Mouse (Mus musculus): ENCODE results near the gene Hist1h3f. TPM values are rescaled to one million over a fixed set of nuclear protein-coding genes. Genes with fewer than 3 reads are reported as not detected.

Gene Hist1h3f
- total RNA-seq, 1 experiment from 2014 or later, result 21.8 TPM

- no peak for ATAC-seq (replicated peaks; ENCODE audit: insufficient number of reproducible peaks, low FRiP score, low TSS enrichment, poor library complexity, severe bottlenecking)
Observed at GRCm38 (mm10) chr13:23516822-23517602, 26.8 kb upstream of the Hist1h3f start.

GRCm38 (mm10) chr13:23517603-23518294 is 26.1 kb upstream of the Hist1h3f start:
- ATAC-seq (replicated peaks; ENCODE audit: insufficient number of reproducible peaks, low FRiP score, low TSS enrichment, poor library complexity, severe bottlenecking), result peak; percentile 54

- no peak for ATAC-seq (replicated peaks; ENCODE audit: insufficient number of reproducible peaks, low FRiP score, low TSS enrichment, poor library complexity, severe bottlenecking)
Observed at GRCm38 (mm10) chr13:23518295-23518603, 25.6 kb upstream of the Hist1h3f start.

- peak; percentile 34 for ATAC-seq (replicated peaks; ENCODE audit: insufficient number of reproducible peaks, low FRiP score, low TSS enrichment, poor library complexity, severe bottlenecking)
Observed at GRCm38 (mm10) chr13:23518885-23519284, 25.0 kb upstream of the Hist1h3f start.

- ATAC-seq (replicated peaks; ENCODE audit: insufficient number of reproducible peaks, low FRiP score, low TSS enrichment, poor library complexity, severe bottlenecking), result no peak
Observed at GRCm38 (mm10) chr13:23519416-23519815, 24.4 kb upstream of the Hist1h3f start.

GRCm38 (mm10) chr13:23521703-23522102 is 22.1 kb upstream of the Hist1h3f start:
- no peak for ATAC-seq (replicated peaks; ENCODE audit: insufficient number of reproducible peaks, low FRiP score, low TSS enrichment, poor library complexity, severe bottlenecking)

GRCm38 (mm10) chr13:23523976-23524375 is 19.9 kb upstream of the Hist1h3f start:
- no peak for ATAC-seq (replicated peaks; ENCODE audit: insufficient number of reproducible peaks, low FRiP score, low TSS enrichment, poor library complexity, severe bottlenecking)

- peak; percentile 51 for ATAC-seq (replicated peaks; ENCODE audit: insufficient number of reproducible peaks, low FRiP score, low TSS enrichment, poor library complexity, severe bottlenecking)
Observed at GRCm38 (mm10) chr13:23524654-23525053, 19.2 kb upstream of the Hist1h3f start.

- ATAC-seq (replicated peaks; ENCODE audit: insufficient number of reproducible peaks, low FRiP score, low TSS enrichment, poor library complexity, severe bottlenecking), result no peak
Observed at GRCm38 (mm10) chr13:23525901-23526300, 18.0 kb upstream of the Hist1h3f start.

- ATAC-seq (replicated peaks; ENCODE audit: insufficient number of reproducible peaks, low FRiP score, low TSS enrichment, poor library complexity, severe bottlenecking), result peak; percentile 48; the same call in 1 of the 2 replicates
Observed at GRCm38 (mm10) chr13:23526312-23526711, 17.5 kb upstream of the Hist1h3f start.

- ATAC-seq (replicated peaks; ENCODE audit: insufficient number of reproducible peaks, low FRiP score, low TSS enrichment, poor library complexity, severe bottlenecking), result no peak
Observed at GRCm38 (mm10) chr13:23529005-23529404, 14.8 kb upstream of the Hist1h3f start.

GRCm38 (mm10) chr13:23529480-23530165 is 14.2 kb upstream of the Hist1h3f start:
- ATAC-seq (replicated peaks; ENCODE audit: insufficient number of reproducible peaks, low FRiP score, low TSS enrichment, poor library complexity, severe bottlenecking), result no peak

- ATAC-seq (replicated peaks; ENCODE audit: insufficient number of reproducible peaks, low FRiP score, low TSS enrichment, poor library complexity, severe bottlenecking), result no peak
Observed at GRCm38 (mm10) chr13:23530181-23530900, 13.5 kb upstream of the Hist1h3f start.

- peak; percentile 80 for ATAC-seq (replicated peaks; ENCODE audit: insufficient number of reproducible peaks, low FRiP score, low TSS enrichment, poor library complexity, severe bottlenecking)
Observed at GRCm38 (mm10) chr13:23530901-23531875, 12.7 kb upstream of the Hist1h3f start, which contains the start of gene Hist1h4h. Gene Hist1h4h, plus strand, starts transcription at chr13:23531050.

- no peak for ATAC-seq (replicated peaks; ENCODE audit: insufficient number of reproducible peaks, low FRiP score, low TSS enrichment, poor library complexity, severe bottlenecking)
Observed at GRCm38 (mm10) chr13:23532262-23533075, 11.4 kb upstream of the Hist1h3f start.

GRCm38 (mm10) chr13:23533560-23534367 is 10.1 kb upstream of the Hist1h3f start, which contains the start of gene Hist1h2af:
Gene Hist1h2af, plus strand, starts transcription at chr13:23533906.
- peak; percentile 49 for ATAC-seq (replicated peaks; ENCODE audit: insufficient number of reproducible peaks, low FRiP score, low TSS enrichment, poor library complexity, severe bottlenecking)

Data from monocyte, adult 5-6 weeks (primary cell).